Mouse (Mus musculus) fat pad, adult 2 months (tissue): ENCODE data around the gene Stk10.

ENCODE experiments used
- DNase-seq: peaks from one replicate; pipeline ENCODE4 v3.0.0-alpha.2; 2011; ENCODE audit warnings: low read depth, low spot score; ENCODE audit errors: extremely low read depth

Stk10 gene

GRCm38 (mm10) chr11:32671480-32671879, 138.4 kb downstream of the Stk10 start:
- no peak for DNase-seq
